Mouse (Mus musculus) MEL (cell line): ENCODE measurements around the gene Gtdc1. TPM values are rescaled to one million over a fixed set of nuclear protein-coding genes. Genes with fewer than 3 reads are reported as not detected.
A peak's percentile ranks its signal among the peaks of the same experiment; 100 is the strongest.

ENCODE experiments used
- DNase-seq: peaks from one replicate; pipeline ENCODE4 v3.0.0; 2011; ENCODE audit warnings: low read depth, low spot score
- H3K27ac ChIP-seq: 2 replicates; pipeline ENCODE4 v1.5.1; 2012; ENCODE audit warnings: low read depth, mild to moderate bottlenecking, control low read depth, low read length, moderate library complexity; ENCODE audit not compliant: control insufficient read depth
- H3K27me3 ChIP-seq, 2 experiments: fragments of 150-350 bp in 1 of 2; sonication (generic) in 1 of 2; 2 replicates each; pipeline ENCODE4 v1.6.1; 2012; ENCODE audit warnings: low read length in 2 of 2, mild to moderate bottlenecking in 2 of 2, improper control_type of control experiment in 1 of 2, moderate library complexity in 1 of 2; ENCODE audit not compliant: insufficient read depth in 2 of 2, control insufficient read depth in 1 of 2
- H3K36me3 ChIP-seq, 2 experiments: 2 replicates each; pipeline ENCODE4 v1.6.1; 2012 to 2014; ENCODE audit warnings: low read length in 2 of 2, improper control_type of control experiment in 1 of 2, inconsistent platforms in 1 of 2, mild to moderate bottlenecking in 1 of 2; ENCODE audit not compliant: insufficient read depth in 2 of 2, control insufficient read depth in 1 of 2
- H3K4me1 ChIP-seq, 2 experiments: fragments of 150-350 bp in 1 of 2; sonication (generic) in 1 of 2; 2 replicates each; pipeline ENCODE4 v1.6.1; 2012; ENCODE audit warnings: low read length in 2 of 2, improper control_type of control experiment in 1 of 2, mild to moderate bottlenecking in 1 of 2; ENCODE audit not compliant: insufficient read depth in 2 of 2, control insufficient read depth in 1 of 2
- H3K4me3 ChIP-seq, 2 experiments: fragments of 150-350 bp in 1 of 2; sonication (generic) in 1 of 2; 2 replicates each; pipeline ENCODE4 v1.5.1; 2012; ENCODE audit warnings: low read depth in 2 of 2, low read length in 2 of 2, mild to moderate bottlenecking in 2 of 2, moderate library complexity in 2 of 2, control low read depth in 1 of 2, improper control_type of control experiment in 1 of 2; ENCODE audit not compliant: control insufficient read depth in 1 of 2, insufficient read depth in 1 of 2
- H3K79me2 ChIP-seq: 2 replicates; pipeline ENCODE4 v1.6.1; 2012; ENCODE audit warnings: mild to moderate bottlenecking, low read length, moderate library complexity; ENCODE audit not compliant: control insufficient read depth, poor library complexity, insufficient read depth
- H3K9ac ChIP-seq: 2 replicates; pipeline ENCODE4 v1.6.1; 2012; ENCODE audit warnings: low read depth, mild to moderate bottlenecking, control low read depth, low read length, moderate library complexity; ENCODE audit not compliant: control insufficient read depth, poor library complexity, severe bottlenecking
- H3K9me3 ChIP-seq: fragments of 150-350 bp; sonication (generic); replicated peaks from 2 replicates; pipeline ENCODE4 v1.6.1; 2012; ENCODE audit warnings: mild to moderate bottlenecking, low read length, improper control_type of control experiment, moderate library complexity; ENCODE audit not compliant: insufficient read depth
- CHD2 ChIP-seq: IDR thresholded peaks from 2 replicates; pipeline ENCODE4 v1.6.1; 2011; ENCODE audit warnings: low read length, improper control_type of control experiment
- E2F4 ChIP-seq: IDR thresholded peaks from 2 replicates; pipeline ENCODE4 v1.6.1; 2011; ENCODE audit warnings: low read depth, low read length, improper control_type of control experiment, borderline replicate concordance
- ELF1 ChIP-seq: IDR thresholded peaks from 2 replicates; pipeline ENCODE4 v1.6.1; 2014; ENCODE audit warnings: low read depth, mild to moderate bottlenecking, inconsistent platforms, low read length, improper control_type of control experiment, moderate library complexity
- ETS1 ChIP-seq: IDR thresholded peaks from 2 replicates; pipeline ENCODE4 v1.6.1; 2012; ENCODE audit warnings: low read depth, mild to moderate bottlenecking, inconsistent platforms, low read length, improper control_type of control experiment, moderate library complexity
- GATA1 ChIP-seq: IDR thresholded peaks from 2 replicates; pipeline ENCODE4 v1.6.1; 2011; ENCODE audit warnings: low read depth, low read length, improper control_type of control experiment
- HCFC1 ChIP-seq: IDR thresholded peaks from 2 replicates; pipeline ENCODE4 v1.6.1; 2012; ENCODE audit warnings: low read depth, mild to moderate bottlenecking, inconsistent platforms, low read length, improper control_type of control experiment, moderate library complexity
- JUND ChIP-seq: IDR thresholded peaks from 2 replicates; pipeline ENCODE4 v1.6.1; 2011; ENCODE audit warnings: low read depth, mild to moderate bottlenecking, improper control_type of control experiment, low read length
- KAT2A ChIP-seq: conservative IDR thresholded peaks from 2 replicates; pipeline ENCODE4 v1.6.1; 2012; ENCODE audit warnings: low read depth, low read length, improper control_type of control experiment, inconsistent platforms
- MAFK ChIP-seq: IDR thresholded peaks from 2 replicates; pipeline ENCODE4 v1.6.1; 2011; ENCODE audit warnings: low read depth, mild to moderate bottlenecking, low read length, improper control_type of control experiment, borderline replicate concordance
- MAX ChIP-seq: IDR thresholded peaks from 2 replicates; pipeline ENCODE4 v1.6.1; 2011; ENCODE audit warnings: low read length, improper control_type of control experiment
- MYB ChIP-seq: IDR thresholded peaks from 2 replicates; pipeline ENCODE4 v1.6.1; 2011; ENCODE audit warnings: mild to moderate bottlenecking, low read depth, low read length, improper control_type of control experiment
- NRF1 ChIP-seq: IDR thresholded peaks from 2 replicates; pipeline ENCODE4 v1.6.1; 2014; ENCODE audit warnings: low read depth, mild to moderate bottlenecking, inconsistent platforms, low read length, improper control_type of control experiment, moderate library complexity; ENCODE audit not compliant: poor library complexity, insufficient read depth, severe bottlenecking
- POLR2A ChIP-seq, 2 experiments: IDR thresholded peaks; 2 replicates each; pipeline ENCODE4 v1.6.1; 2011 to 2012; ENCODE audit warnings: low read length in 2 of 2, mild to moderate bottlenecking in 2 of 2, control low read depth in 1 of 2, improper control_type of control experiment in 1 of 2, low read depth in 1 of 2, moderate library complexity in 1 of 2; ENCODE audit not compliant: control insufficient read depth in 1 of 2, insufficient read depth in 1 of 2, poor library complexity in 1 of 2
- POLR2AphosphoS2 ChIP-seq: IDR thresholded peaks from 2 replicates; pipeline ENCODE4 v1.6.1; 2011; ENCODE audit warnings: low read length, improper control_type of control experiment
- POLR2AphosphoS5 ChIP-seq: IDR thresholded peaks from 2 replicates; pipeline ENCODE4 v1.6.1; 2012; ENCODE audit warnings: low read depth, borderline replicate concordance, mild to moderate bottlenecking, inconsistent platforms, low read length, moderate library complexity, mixed read lengths
- RAD21 ChIP-seq: IDR thresholded peaks from 2 replicates; pipeline ENCODE4 v1.6.1; 2011; ENCODE audit warnings: mild to moderate bottlenecking, low read depth, low read length, improper control_type of control experiment
- RCOR1 ChIP-seq: IDR thresholded peaks from 2 replicates; pipeline ENCODE4 v1.6.1; 2012; ENCODE audit warnings: low read depth, mild to moderate bottlenecking, inconsistent platforms, low read length, improper control_type of control experiment
- SMC3 ChIP-seq: IDR thresholded peaks from 2 replicates; pipeline ENCODE4 v1.6.1; 2011; ENCODE audit warnings: low read depth, low read length, improper control_type of control experiment
- TAL1 ChIP-seq: IDR thresholded peaks from 2 replicates; pipeline ENCODE4 v1.6.1; 2012; ENCODE audit warnings: mild to moderate bottlenecking, inconsistent platforms, low read length, moderate library complexity, mixed read lengths
- TBP ChIP-seq: IDR thresholded peaks from 2 replicates; pipeline ENCODE4 v1.8.0; 2011; ENCODE audit warnings: low read depth, low read length, improper control_type of control experiment
- UBTF ChIP-seq: IDR thresholded peaks from 2 replicates; pipeline ENCODE4 v1.6.1; 2012; ENCODE audit warnings: low read depth, mild to moderate bottlenecking, inconsistent platforms, low read length, improper control_type of control experiment, moderate library complexity, borderline replicate concordance; ENCODE audit not compliant: insufficient read depth
- USF2 ChIP-seq, 2 experiments: IDR thresholded peaks; 2 replicates each; pipeline ENCODE4 v1.6.1; 2011 to 2012; ENCODE audit warnings: improper control_type of control experiment in 2 of 2, low read length in 2 of 2, borderline replicate concordance in 1 of 2, inconsistent platforms in 1 of 2, low read depth in 1 of 2, mild to moderate bottlenecking in 1 of 2; ENCODE audit not compliant: insufficient read depth in 1 of 2
- ZC3H11A ChIP-seq: IDR thresholded peaks from 2 replicates; pipeline ENCODE4 v1.6.1; 2012; ENCODE audit warnings: low read depth, mild to moderate bottlenecking, inconsistent platforms, low read length, improper control_type of control experiment
- ZKSCAN1 ChIP-seq: IDR thresholded peaks from 2 replicates; pipeline ENCODE4 v1.6.1; 2012; ENCODE audit warnings: low read depth, mild to moderate bottlenecking, inconsistent platforms, low read length, improper control_type of control experiment, moderate library complexity
- ZMIZ1 ChIP-seq: IDR thresholded peaks from 2 replicates; pipeline ENCODE4 v1.6.1; 2012; ENCODE audit warnings: low read depth, mild to moderate bottlenecking, inconsistent platforms, low read length, improper control_type of control experiment, moderate library complexity
- polyA plus RNA-seq, 2 experiments: library from polyadenylated mRNA; stranded (reverse) in 1 of 2; unstranded in 1 of 2; fragments of >175 nt in 1 of 2; fragments of >200 nt in 1 of 2; gene quantifications; 2 replicates each; pipeline versions ENCODE4 v1.2.1 to v1.2.4; 2012; ENCODE audit warnings: low replicate concordance in 2 of 2, low read depth in 1 of 2; ENCODE audit not compliant: insufficient read length in 2 of 2, insufficient read depth in 1 of 2, missing spikeins in 1 of 2
- total RNA-seq: library from RNA; depleted of rRNA; stranded (reverse); fragments of 300-350 nt; gene quantifications from 2 replicates; pipeline ENCODE4 v1.2.3, GENCODE M21; 2012; rRNA removed

The Gtdc1 gene
- total RNA-seq (7.2 and 8.2 TPM in 2 replicates), polyA plus RNA-seq (10 to 100 TPM in 1 of 2 experiments, not detected in 1; 14.3 TPM)

- Histone ChIP-seq H3K9ac (peak within 1 kb of the TSS; percentile 97), H3K4me3 (peak within 1 kb of the TSS; percentile 92 to 98), H3K36me3 (peaks cover 0 to 26% of the 10 kb centered on the region in 2 experiments; a peak in 2 of 4 replicates), H3K27ac (peak within 1 kb of the TSS; percentile 92), H3K9me3 (no peaks in the 10 kb centered on the region), H3K27me3 (no peaks in the 10 kb centered on the region), H3K79me2 (peaks cover 5% of the 10 kb centered on the region; the same call in 1 of the 2 replicates), H3K4me1 (peaks cover 10 to 13% of the 10 kb centered on the region in 2 experiments)
- TF ChIP-seq TAL1 (no peak), ELF1 (0 out of 2 replicates have a peak, but pooled peaks have one; percentile 9), MAX (peak; percentile 48; the same call in 1 of the 2 replicates), UBTF (no peak), E2F4 (no peak), CHD2 (no peak), POLR2AphosphoS2 (no peak), JUND (no peak), POLR2A (IDR thresholded peaks at IDR 0.05; ENCODE audit: control insufficient read depth in 1 of 2, insufficient read depth in 1 of 2, low read depth in 1 of 2, low read length in 2 of 2, poor library complexity in 1 of 2) (peak in 1 of 2 experiments; percentile 70; a peak in 1 of 4 replicates)
- DNase-seq = no peak
These were observed at the start of gene Gtdc1 for GRCm38 (mm10) chr2:44927482-44927811. Gene Gtdc1 (minus strand): TSS chr2:44927657.

- H3K4me1 ChIP-seq = peaks cover 12 to 17% of the 10 kb centered on the region in 2 experiments
- H3K27ac ChIP-seq = no peak overlapping the region
- TF ChIP-seq JUND (no peak), ELF1 (no peak), CHD2 (no peak), ETS1 (no peak), HCFC1 (no peak), SMC3 (no peak), ZKSCAN1 (no peak), MAFK (no peak), ZC3H11A (no peak), RCOR1 (no peak), NRF1 (no peak), ZMIZ1 (no peak), MYB (no peak), RAD21 (no peak), POLR2AphosphoS5 (no peak), GATA1 (no peak), USF2 (IDR thresholded peaks at IDR 0.05; ENCODE audit: borderline replicate concordance in 1 of 2, insufficient read depth in 1 of 2, low read depth in 1 of 2, low read length in 2 of 2) (no peak), TBP (no peak), KAT2A (no peak), POLR2A (IDR thresholded peaks at IDR 0.05; ENCODE audit: control insufficient read depth in 1 of 2, insufficient read depth in 1 of 2, low read depth in 1 of 2, low read length in 2 of 2, poor library complexity in 1 of 2) (no peak)
- H3K9me3 ChIP-seq = no peaks in the 10 kb centered on the region
- DNase-seq = no peak
- H3K79me2 ChIP-seq = no peaks in the 10 kb centered on the region
- no peak overlapping the region for H3K9ac ChIP-seq
- peaks cover 0 to 25% of the 10 kb centered on the region in 2 experiments; a peak in 2 of 4 replicates for H3K36me3 ChIP-seq
- H3K4me3 ChIP-seq = no peak overlapping the region
- no peaks in the 10 kb centered on the region for H3K27me3 ChIP-seq
These were observed 49.6 kb upstream of the Gtdc1 start for GRCm38 (mm10) chr2:44977051-44977450.
